5 mouse cellular contexts compared by ENCODE assay signal in genomic region chr3:120307042-120307441, GRCm38 (mm10).
DNase-seq lines count a peak whose midpoint lies in the region; ATAC-seq and TF ChIP-seq lines count a peak whose summit lies in the region.
"Not testable (repeated sequence)": the region's sequence is repeated elsewhere in the genome, so short reads cannot be mapped to it uniquely, and the experiment has no call there.

No protein-coding gene starts in this region.

- H3K4me1 ChIP-seq in limb, embryonic 14.5 days (ENCODE audit: control insufficient read depth, insufficient read depth, low read length); midbrain, embryonic 14.5 days (ENCODE audit: control insufficient read depth, insufficient read depth, low read length): not testable (repeated sequence)

- H3K4me3 ChIP-seq in limb, embryonic 14.5 days (replicated peaks; ENCODE audit: low read length); midbrain, embryonic 14.5 days (replicated peaks; ENCODE audit: low read depth, low read length): not testable (repeated sequence)

- 88% methylated on average over 3 of the region's 3 CpGs for WGBS in limb, embryonic 14.5 days
- WGBS in midbrain, embryonic 14.5 days = 96% methylated on average over 3 of the region's 3 CpGs

- not testable (repeated sequence) for H3K27me3 ChIP-seq in limb, embryonic 14.5 days (ENCODE audit: control insufficient read depth, insufficient read depth, low read length); midbrain, embryonic 14.5 days (ENCODE audit: control insufficient read depth, insufficient read depth, low read length)

- peak; percentile 8 for DNase-seq in MN1 (ENCODE audit: low spot score)
- peak; percentile 62 for DNase-seq in embryo, embryonic 11 days
- DNase-seq in limb, embryonic 14.5 days (ENCODE audit: low spot score) = peak; percentile 7
- DNase-seq in midbrain, embryonic 14.5 days = peak; percentile 14
- peak; percentile 12 for DNase-seq in thymus, postnatal 0 days (ENCODE audit: low spot score)

- ATAC-seq in limb, embryonic 14.5 days (ENCODE audit: low FRiP score, low read depth); midbrain, embryonic 14.5 days (ENCODE audit: low FRiP score, low TSS enrichment): not testable (repeated sequence)

- not testable (repeated sequence) for H3K27ac ChIP-seq in limb, embryonic 14.5 days (replicated peaks; ENCODE audit: low read depth, low read length); midbrain, embryonic 14.5 days (replicated peaks; ENCODE audit: low read depth, low read length)

- H3K9ac ChIP-seq in limb, embryonic 14.5 days (ENCODE audit: low read depth, low read length, severe bottlenecking); midbrain, embryonic 14.5 days (replicated peaks; ENCODE audit: low read length): not testable (repeated sequence)

- H3K36me3 ChIP-seq in limb, embryonic 14.5 days (ENCODE audit: control insufficient read depth, insufficient read depth, low read length); midbrain, embryonic 14.5 days (ENCODE audit: control insufficient read depth, insufficient read depth, low read length): not testable (repeated sequence)

- not testable (repeated sequence) for H3K4me2 ChIP-seq in limb, embryonic 14.5 days (replicated peaks; ENCODE audit: low read depth, low read length, severe bottlenecking); midbrain, embryonic 14.5 days (ENCODE audit: low read length)

- TF ChIP-seq POLR2A in limb, embryonic 14.5 days (IDR thresholded peaks at IDR 0.05; ENCODE audit: borderline replicate concordance, extremely low read depth, insufficient read depth, insufficient read length) = not testable (repeated sequence)

- H3K9me3 ChIP-seq in limb, embryonic 14.5 days (ENCODE audit: control insufficient read depth, low read length); midbrain, embryonic 14.5 days (ENCODE audit: control insufficient read depth, low read length): not testable (repeated sequence)

Comparison
In these comparisons a context has a peak if more than half of its experiments do, and no peak if none do; other contexts are left out.
1. DNase-seq: peak in every context shown above with its lines; median percentile 62 in embryo, embryonic 11 days; 14 in midbrain, embryonic 14.5 days; 12 in thymus, postnatal 0 days; 8 in MN1; 7 in limb, embryonic 14.5 days.